Mouse (Mus musculus) thymus, adult 2 months (tissue): ENCODE measurements around the gene N4bp2l2.

Experiments
- CTCF ChIP-seq: fragments of 200-500 bp; IDR thresholded peaks from 2 replicates; pipeline ENCODE4 v1.5.1; 2012; ENCODE audit warnings: mild to moderate bottlenecking, control low read depth, low read length, moderate library complexity, borderline replicate concordance; ENCODE audit not compliant: control insufficient read depth, poor library complexity, insufficient read depth; ENCODE audit errors: extremely low read depth
- POLR2A ChIP-seq: fragments of 200-500 bp; IDR thresholded peaks from 2 replicates; pipeline ENCODE4 v1.6.1; 2012; ENCODE audit warnings: mild to moderate bottlenecking, low read length, control low read depth, moderate library complexity; ENCODE audit not compliant: control insufficient read depth, poor library complexity, insufficient read depth; ENCODE audit errors: extremely low read depth

DNA sequence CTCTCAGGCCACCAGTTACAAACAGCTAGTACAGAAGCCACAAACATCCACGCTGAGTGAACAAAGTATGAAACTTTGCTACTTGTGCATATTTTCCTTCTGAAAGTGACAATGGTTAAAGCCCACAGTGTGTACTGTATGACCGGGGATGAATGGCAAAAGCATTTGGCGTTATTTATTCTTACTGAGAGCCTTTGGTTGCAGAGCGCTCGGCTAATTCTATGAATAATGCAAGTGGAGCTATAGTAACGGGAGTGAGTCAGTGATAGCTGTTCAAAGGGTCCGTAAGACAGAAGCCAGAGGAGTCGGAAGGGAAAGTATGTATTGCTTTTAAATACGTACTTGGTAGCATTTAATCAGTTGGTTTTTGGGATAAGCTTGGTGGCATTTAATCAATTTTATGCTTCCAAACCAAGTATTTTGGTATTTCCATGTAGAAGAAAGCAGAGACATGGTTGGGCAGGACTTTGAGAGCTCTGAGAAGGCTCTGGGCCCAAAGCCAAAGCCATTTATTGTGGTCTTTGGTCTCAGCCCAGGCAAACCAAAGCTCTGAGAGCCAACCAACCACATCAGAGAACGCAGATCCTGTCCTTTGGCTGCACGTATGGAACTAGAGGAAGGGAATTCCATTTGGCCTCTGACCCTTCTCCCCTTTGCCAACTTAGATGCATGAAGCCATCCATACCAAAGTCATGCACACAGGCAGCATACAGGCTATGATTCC, 95.3 kb downstream of the N4bp2l2 start:
- TF ChIP-seq CTCF (no peak), POLR2A (no peak)
